Mouse (Mus musculus) megakaryocyte-erythroid progenitor cell, adult 5-6 weeks (primary cell): Measurements from ENCODE around the gene Edar. TPM values are rescaled to one million over a fixed set of nuclear protein-coding genes. Genes with fewer than 3 reads are reported as not detected.
"Not testable (repeated sequence)": the region's sequence is repeated elsewhere in the genome, so short reads cannot be mapped to it uniquely, and the experiment has no call there.

Experiments used
- ATAC-seq: replicated peaks from 2 replicates; pipeline ENCODE4 v1.8.0; 2016; ENCODE audit warnings: mild to moderate bottlenecking, inconsistent platforms; ENCODE audit not compliant: severe bottlenecking, poor library complexity, low FRiP score, low TSS enrichment
- total RNA-seq, 2 experiments: library from RNA; stranded (forward) in 1 of 2; stranded (reverse) in 1 of 2; fragments of 200-1000, 215-1000 nt in 1 of 2; fragments of >200 nt in 1 of 2; fragmentation: Nextera tagmentation in 1 of 2; gene quantifications; 2 replicates each; pipeline ENCODE4 v1.2.3; 2014 to 2017

Edar gene
- total RNA-seq (2014; fragmentation: Nextera tagmentation) (not detected in 2 replicates), total RNA-seq (2017) (not detected in 2 replicates)

- peak; percentile 92 for ATAC-seq
These were observed at the start of gene Edar for GRCm38 (mm10) chr10:58675533-58675932. TSS of gene Edar (minus strand) at chr10:58675654.

DNA sequence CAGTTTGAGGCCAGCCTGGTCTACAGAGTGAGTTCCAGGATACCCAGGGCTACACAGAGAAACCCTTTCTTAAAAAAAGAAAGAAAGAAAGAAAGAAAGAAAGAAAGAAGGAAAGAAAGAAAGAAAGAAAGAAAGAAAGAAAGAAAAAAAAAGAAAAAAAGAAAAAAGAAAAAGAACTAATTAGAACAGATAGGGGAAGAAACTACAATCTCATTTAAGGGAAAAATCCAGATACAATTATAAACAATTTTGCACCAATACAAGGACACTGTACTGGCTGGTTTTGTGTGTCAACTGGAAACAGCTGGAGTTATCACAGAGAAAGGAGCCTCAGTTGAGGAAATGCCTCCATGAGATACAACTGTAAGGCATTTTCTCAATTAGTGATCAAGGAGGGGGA lies 42.7 kb upstream of the Edar start, which contains the start of gene Gm17542:
Gene Gm17542, minus strand, starts transcription at position 101 of the 400 bp plus-strand sequence.
- not testable (repeated sequence) for ATAC-seq

DNA sequence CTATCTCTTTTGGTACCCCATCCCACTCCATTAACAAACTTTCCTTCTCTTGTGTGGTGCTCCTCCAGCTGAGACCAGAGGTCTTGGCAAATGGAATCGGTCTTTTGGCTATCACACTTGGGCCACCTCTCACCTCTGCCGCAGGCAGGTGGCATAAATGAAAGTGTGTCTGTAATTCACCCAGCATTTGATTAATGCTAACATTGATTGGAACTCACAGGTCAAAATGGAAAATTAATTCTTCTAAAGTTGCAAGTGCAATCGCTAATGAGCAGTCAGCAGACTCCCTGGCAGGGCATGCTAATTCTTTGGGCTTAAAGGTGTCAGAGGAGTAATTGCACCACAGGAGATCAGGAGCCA lies 39.3 kb upstream of the Edar start:
- ATAC-seq, result no peak

- peak; percentile 57 for ATAC-seq
These were observed 38.7 kb upstream of the Edar start for GRCm38 (mm10) chr10:58713855-58714788.

GRCm38 (mm10) chr10:58713225-58713624 lies 37.8 kb upstream of the Edar start:
- ATAC-seq, result no peak

GRCm38 (mm10) chr10:58709021-58709420 lies 33.6 kb upstream of the Edar start:
- no peak for ATAC-seq

GRCm38 (mm10) chr10:58700578-58700977 lies 25.1 kb upstream of the Edar start:
- ATAC-seq, result no peak

- no peak for ATAC-seq
These were observed 24.7 kb upstream of the Edar start for GRCm38 (mm10) chr10:58700160-58700559.

- no peak for ATAC-seq
These were observed 23.5 kb upstream of the Edar start for GRCm38 (mm10) chr10:58698955-58699354.

GRCm38 (mm10) chr10:58691051-58691450 lies 15.6 kb upstream of the Edar start:
- no peak for ATAC-seq

DNA sequence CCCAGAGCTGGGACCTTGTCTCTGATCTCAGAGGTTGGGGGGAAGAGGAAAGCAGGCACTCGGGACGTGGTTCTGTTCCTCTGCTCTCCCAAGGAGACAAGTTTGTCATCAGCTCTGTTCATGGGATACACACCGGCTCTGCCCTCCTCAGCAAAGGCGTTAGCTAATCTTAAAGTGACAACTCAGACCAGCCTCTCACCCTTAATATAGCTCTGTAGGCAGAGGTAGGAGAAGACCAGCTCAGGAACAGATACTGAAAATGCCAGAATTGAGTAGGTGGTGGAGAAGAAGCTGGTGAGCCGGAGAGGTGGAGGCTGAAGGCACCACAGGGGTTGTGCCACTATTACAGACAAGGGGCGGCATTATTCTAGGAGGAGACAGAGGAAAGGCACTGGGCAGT lies 3.8 kb upstream of the Edar start:
- ATAC-seq, result no peak

DNA sequence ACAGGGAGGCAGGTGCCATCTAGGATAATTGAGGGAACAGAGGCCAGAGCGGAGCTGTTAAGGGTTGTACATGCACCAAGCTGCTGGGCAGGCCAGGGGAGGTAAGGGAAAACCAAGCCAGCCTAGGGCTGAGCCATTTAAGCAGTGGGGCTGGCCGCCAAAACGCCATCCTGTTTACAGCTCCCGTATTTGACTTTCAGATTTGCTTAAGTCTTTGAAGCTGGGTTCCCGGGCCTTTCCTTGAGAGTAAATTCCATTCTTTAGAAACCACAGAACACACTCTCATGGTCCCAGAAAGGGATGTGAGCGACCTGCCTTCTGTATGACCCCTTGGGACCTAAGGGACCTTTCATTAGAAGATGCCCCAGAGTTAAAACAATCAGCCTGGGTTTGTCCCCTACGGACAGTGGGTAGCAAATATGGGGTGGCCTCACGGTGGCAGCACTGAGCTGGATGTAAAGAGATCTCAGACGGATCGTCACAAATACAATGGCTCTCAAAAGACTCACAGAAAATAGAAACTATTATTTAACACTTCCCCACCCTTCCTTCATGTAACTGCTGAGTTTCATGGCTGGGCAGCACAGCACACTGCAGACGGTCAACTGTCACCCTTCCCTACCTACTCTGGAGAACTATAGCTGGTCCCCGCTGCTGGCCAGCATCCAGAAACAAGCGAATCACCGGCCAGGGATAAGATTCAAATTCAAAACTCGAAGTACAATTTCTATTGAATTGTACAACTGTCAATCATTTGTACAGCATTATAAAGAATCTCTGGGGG lies 2.0 kb downstream of the Edar start:
- ATAC-seq, result peak; percentile 82

DNA sequence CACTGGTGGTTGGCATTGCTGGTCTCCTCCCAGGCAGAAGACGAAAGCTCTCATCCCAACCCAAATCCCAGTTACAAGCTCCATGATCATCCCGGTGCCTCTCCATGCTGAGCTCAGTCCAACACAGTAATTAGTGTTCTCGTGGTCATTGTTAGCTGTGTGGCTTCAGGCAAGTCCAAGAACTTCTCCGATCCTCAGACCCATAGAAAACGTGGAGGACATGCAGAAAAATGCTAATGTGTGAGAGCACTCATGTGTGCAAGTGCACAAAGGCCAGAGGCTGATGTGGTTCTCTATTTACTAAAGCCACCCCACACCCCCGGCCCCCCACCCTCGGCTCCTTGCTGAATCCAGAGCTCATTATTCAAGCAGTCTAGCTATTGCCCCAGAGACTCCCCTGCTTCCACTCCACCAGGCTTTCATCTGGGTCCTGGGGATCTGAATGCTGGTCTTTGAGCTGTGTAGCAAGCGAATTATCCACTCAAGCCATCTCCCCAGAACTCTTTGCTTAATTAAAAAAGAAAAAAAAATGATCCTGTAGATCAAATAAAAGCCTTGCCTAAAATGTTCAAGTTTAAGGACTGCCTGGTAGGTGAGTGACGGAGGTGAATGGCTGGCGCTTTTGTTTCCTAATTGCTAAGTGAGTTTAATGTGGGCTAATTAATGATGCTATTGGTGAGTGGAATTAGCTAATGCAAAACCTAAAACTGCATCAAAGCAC lies 2.7 kb downstream of the Edar start:
- no peak for ATAC-seq

DNA sequence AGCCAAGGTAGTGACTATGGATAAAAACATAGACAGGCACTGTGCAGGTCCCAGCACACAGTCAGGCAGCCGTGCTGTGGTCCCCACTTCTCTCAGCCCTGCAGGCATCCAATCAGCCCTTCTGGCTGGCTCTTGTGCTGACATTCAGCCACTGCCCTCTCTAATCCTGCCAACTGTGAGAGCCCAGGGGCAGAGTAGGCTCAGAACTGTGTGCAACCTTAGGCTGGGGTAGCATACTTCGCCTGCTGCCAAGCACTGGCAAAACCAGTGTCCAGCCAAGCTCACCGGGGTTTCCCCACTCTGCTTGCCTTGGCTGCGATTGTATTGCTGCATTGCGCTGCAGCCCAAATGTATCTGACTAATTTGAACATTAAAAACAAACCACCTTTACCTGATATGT lies 11.6 kb downstream of the Edar start:
- no peak for ATAC-seq

GRCm38 (mm10) chr10:58663417-58663816 lies 12.0 kb downstream of the Edar start:
- ATAC-seq, result no peak

- ATAC-seq, result no peak
These were observed 16.0 kb downstream of the Edar start for GRCm38 (mm10) chr10:58659268-58659986.

DNA sequence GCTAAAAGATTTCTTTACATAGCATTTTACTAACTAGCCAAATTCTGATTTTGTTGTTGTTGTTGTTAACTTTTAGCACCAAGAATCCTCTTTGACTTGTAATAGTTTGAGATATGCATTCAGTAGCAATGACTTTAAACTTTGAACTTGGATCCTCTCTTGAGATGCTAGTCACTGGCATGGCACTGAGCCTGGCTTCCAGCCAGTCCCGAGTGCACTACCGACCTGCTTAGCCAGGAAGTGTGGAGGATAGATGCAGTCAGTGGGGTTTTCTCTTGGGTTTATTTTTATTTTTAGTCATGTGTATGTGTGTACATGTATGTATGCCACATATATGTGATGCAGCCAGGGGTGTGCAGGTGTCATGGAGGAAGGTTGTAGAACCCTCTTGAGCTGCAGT lies 17.7 kb downstream of the Edar start:
- ATAC-seq, result no peak

- no peak for ATAC-seq
These were observed 21.8 kb downstream of the Edar start for GRCm38 (mm10) chr10:58653679-58654078.
